Mouse (Mus musculus): ENCODE data around the gene Sdk1. TPM values are rescaled to one million over a fixed set of nuclear protein-coding genes. Genes with fewer than 3 reads are reported as not detected.

Gene Sdk1
- polyA plus RNA-seq, 1 experiment from 2014 or later, result 0.94 TPM

DNA sequence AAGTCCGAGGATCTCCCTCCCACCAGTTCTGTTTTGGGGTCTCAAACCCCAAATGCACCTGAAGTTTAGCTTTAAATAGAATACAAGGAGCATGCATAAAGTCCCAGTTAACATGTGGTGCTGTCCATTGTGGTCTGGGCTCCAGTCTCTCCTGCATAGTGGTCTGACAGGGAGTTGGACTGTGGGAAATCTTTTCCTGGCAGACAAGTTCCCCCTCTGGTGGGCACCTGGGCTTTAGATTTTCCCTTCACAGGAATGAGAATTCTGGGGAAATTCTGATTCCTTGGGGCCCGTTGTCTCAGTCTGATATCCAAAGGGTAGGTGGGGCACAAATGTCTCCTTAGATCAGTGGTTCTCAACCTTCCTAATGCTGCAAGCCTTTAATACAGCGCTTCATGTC, 624.8 kb downstream of the Sdk1 start:
- H3K9me3 ChIP-seq (ENCODE audit: control insufficient read depth), result no peaks in the 10 kb centered on the region
- 62% methylated on average over 3 of the region's 3 CpGs for WGBS
- H3K27ac ChIP-seq (ENCODE audit: low read depth, low read length), result no peak overlapping the region
- peak; percentile 52 for TF ChIP-seq CTCF (IDR thresholded peaks at IDR 0.05; ENCODE audit: low read depth)
- H3K4me1 ChIP-seq (replicated peaks; ENCODE audit: control insufficient read depth, insufficient read depth, low read length), result no peaks in the 10 kb centered on the region
- no peak for ATAC-seq
- H3K27me3 ChIP-seq (replicated peaks; ENCODE audit: control insufficient read depth, insufficient read depth, low read length), result no peaks in the 10 kb centered on the region
- H3K9ac ChIP-seq (ENCODE audit: low read depth, low read length), result no peak overlapping the region
- H3K36me3 ChIP-seq (ENCODE audit: control insufficient read depth, insufficient read depth), result no peaks in the 10 kb centered on the region
- H3K4me2 ChIP-seq (replicated peaks; ENCODE audit: low read depth), result no peak overlapping the region
- H3K4me3 ChIP-seq (ENCODE audit: low read depth, low read length), result no peak overlapping the region

- Histone ChIP-seq H3K4me1 (replicated peaks; ENCODE audit: control insufficient read depth, insufficient read depth, low read length) (no peaks in the 10 kb centered on the region), H3K27ac (ENCODE audit: low read depth, low read length) (no peak overlapping the region), H3K9ac (ENCODE audit: low read depth, low read length) (no peak overlapping the region), H3K4me2 (replicated peaks; ENCODE audit: low read depth) (no peak overlapping the region), H3K27me3 (replicated peaks; ENCODE audit: control insufficient read depth, insufficient read depth, low read length) (no peaks in the 10 kb centered on the region), H3K4me3 (ENCODE audit: low read depth, low read length) (no peak overlapping the region), H3K9me3 (ENCODE audit: control insufficient read depth) (no peaks in the 10 kb centered on the region), H3K36me3 (ENCODE audit: control insufficient read depth, insufficient read depth) (no peaks in the 10 kb centered on the region)
- ATAC-seq, result no peak
- TF ChIP-seq CTCF (IDR thresholded peaks at IDR 0.05; ENCODE audit: low read depth), result peak; percentile 25
- 93% methylated on average over 11 of the region's 11 CpGs for WGBS
Observed at GRCm38 (mm10) chr5:141873751-141874150, 632.5 kb downstream of the Sdk1 start.

DNA sequence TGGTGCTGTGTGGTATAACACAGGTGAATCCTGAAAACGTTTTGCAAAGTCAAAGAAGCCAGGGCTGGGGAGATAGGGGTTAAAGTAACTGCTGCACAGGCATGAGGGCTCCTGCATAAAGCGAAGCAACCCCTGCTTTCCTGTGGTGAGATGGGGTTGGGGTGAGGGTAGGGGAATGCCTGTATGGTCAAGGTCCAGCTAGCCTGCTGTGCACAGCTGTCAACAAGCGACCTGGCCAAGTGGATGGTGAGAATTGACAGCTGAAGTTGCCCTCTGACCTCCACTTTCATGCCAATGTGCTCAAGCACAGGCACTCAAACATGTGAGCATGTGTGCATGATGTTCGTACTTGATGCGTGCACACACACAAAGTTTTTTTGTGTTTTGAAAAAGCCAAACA, 639.4 kb downstream of the Sdk1 start:
- ATAC-seq, result no peak
- H3K4me2 ChIP-seq (replicated peaks; ENCODE audit: low read depth), result no peak overlapping the region
- H3K36me3 ChIP-seq (ENCODE audit: control insufficient read depth, insufficient read depth), result no peaks in the 10 kb centered on the region
- no peak for TF ChIP-seq CTCF (IDR thresholded peaks at IDR 0.05; ENCODE audit: low read depth)
- no peak overlapping the region for H3K9ac ChIP-seq (ENCODE audit: low read depth, low read length)
- no peak overlapping the region for H3K27ac ChIP-seq (ENCODE audit: low read depth, low read length)
- no peaks in the 10 kb centered on the region for H3K4me1 ChIP-seq (replicated peaks; ENCODE audit: control insufficient read depth, insufficient read depth, low read length)
- H3K4me3 ChIP-seq (ENCODE audit: low read depth, low read length), result no peak overlapping the region
- WGBS, result 72% methylated on average over 5 of the region's 5 CpGs
- no peaks in the 10 kb centered on the region for H3K27me3 ChIP-seq (replicated peaks; ENCODE audit: control insufficient read depth, insufficient read depth, low read length)
- no peaks in the 10 kb centered on the region for H3K9me3 ChIP-seq (ENCODE audit: control insufficient read depth)

- H3K9ac ChIP-seq (ENCODE audit: low read depth, low read length), result no peak overlapping the region
- H3K27me3 ChIP-seq (replicated peaks; ENCODE audit: control insufficient read depth, insufficient read depth, low read length), result no peaks in the 10 kb centered on the region
- no peaks in the 10 kb centered on the region for H3K36me3 ChIP-seq (ENCODE audit: control insufficient read depth, insufficient read depth)
- H3K4me1 ChIP-seq (replicated peaks; ENCODE audit: control insufficient read depth, insufficient read depth, low read length), result no peaks in the 10 kb centered on the region
- TF ChIP-seq CTCF (IDR thresholded peaks at IDR 0.05; ENCODE audit: low read depth), result peak; percentile 45
- H3K4me3 ChIP-seq (ENCODE audit: low read depth, low read length), result no peak overlapping the region
- no peak for ATAC-seq
- no peak overlapping the region for H3K4me2 ChIP-seq (replicated peaks; ENCODE audit: low read depth)
- H3K9me3 ChIP-seq (ENCODE audit: control insufficient read depth), result no peaks in the 10 kb centered on the region
- no peak overlapping the region for H3K27ac ChIP-seq (ENCODE audit: low read depth, low read length)
- WGBS, result 43% methylated on average over 3 of the region's 3 CpGs
Observed at GRCm38 (mm10) chr5:141884111-141884647, 642.9 kb downstream of the Sdk1 start.

- ATAC-seq, result no peak
- Histone ChIP-seq H3K4me2 (replicated peaks; ENCODE audit: low read depth) (no peak overlapping the region), H3K4me3 (ENCODE audit: low read depth, low read length) (no peak overlapping the region), H3K9me3 (ENCODE audit: control insufficient read depth) (no peaks in the 10 kb centered on the region), H3K9ac (ENCODE audit: low read depth, low read length) (no peak overlapping the region), H3K27ac (ENCODE audit: low read depth, low read length) (no peak overlapping the region), H3K27me3 (replicated peaks; ENCODE audit: control insufficient read depth, insufficient read depth, low read length) (no peaks in the 10 kb centered on the region), H3K4me1 (replicated peaks; ENCODE audit: control insufficient read depth, insufficient read depth, low read length) (no peaks in the 10 kb centered on the region), H3K36me3 (ENCODE audit: control insufficient read depth, insufficient read depth) (no peaks in the 10 kb centered on the region)
- no peak for TF ChIP-seq CTCF (IDR thresholded peaks at IDR 0.05; ENCODE audit: low read depth)
- WGBS, result 69% methylated on average over 10 of the region's 10 CpGs
Observed at GRCm38 (mm10) chr5:141886006-141886405, 644.7 kb downstream of the Sdk1 start.

GRCm38 (mm10) chr5:141889766-141890165, 648.5 kb downstream of the Sdk1 start:
- H3K36me3 ChIP-seq (ENCODE audit: control insufficient read depth, insufficient read depth), result no peaks in the 10 kb centered on the region
- no peaks in the 10 kb centered on the region for H3K9me3 ChIP-seq (ENCODE audit: control insufficient read depth)
- no peak overlapping the region for H3K9ac ChIP-seq (ENCODE audit: low read depth, low read length)
- 55% methylated on average over 9 of the region's 9 CpGs for WGBS
- no peaks in the 10 kb centered on the region for H3K27me3 ChIP-seq (replicated peaks; ENCODE audit: control insufficient read depth, insufficient read depth, low read length)
- no peak overlapping the region for H3K27ac ChIP-seq (ENCODE audit: low read depth, low read length)
- no peak overlapping the region for H3K4me2 ChIP-seq (replicated peaks; ENCODE audit: low read depth)
- no peaks in the 10 kb centered on the region for H3K4me1 ChIP-seq (replicated peaks; ENCODE audit: control insufficient read depth, insufficient read depth, low read length)
- ATAC-seq, result no peak
- H3K4me3 ChIP-seq (ENCODE audit: low read depth, low read length), result no peak overlapping the region
- TF ChIP-seq CTCF (IDR thresholded peaks at IDR 0.05; ENCODE audit: low read depth), result no peak

- 88% methylated on average over 8 of the region's 8 CpGs for WGBS
- Histone ChIP-seq H3K9me3 (ENCODE audit: control insufficient read depth) (no peaks in the 10 kb centered on the region), H3K27ac (ENCODE audit: low read depth, low read length) (no peak overlapping the region), H3K4me2 (replicated peaks; ENCODE audit: low read depth) (no peak overlapping the region), H3K36me3 (ENCODE audit: control insufficient read depth, insufficient read depth) (no peaks in the 10 kb centered on the region), H3K4me3 (ENCODE audit: low read depth, low read length) (no peak overlapping the region), H3K9ac (ENCODE audit: low read depth, low read length) (no peak overlapping the region), H3K4me1 (replicated peaks; ENCODE audit: control insufficient read depth, insufficient read depth, low read length) (no peaks in the 10 kb centered on the region), H3K27me3 (replicated peaks; ENCODE audit: control insufficient read depth, insufficient read depth, low read length) (no peaks in the 10 kb centered on the region)
- no peak for TF ChIP-seq CTCF (IDR thresholded peaks at IDR 0.05; ENCODE audit: low read depth)
- no peak for ATAC-seq
Observed at GRCm38 (mm10) chr5:141896402-141896801, 655.1 kb downstream of the Sdk1 start.

Measured in intestine, postnatal 0 days (tissue).